Mouse (Mus musculus): Measurements from ENCODE around the gene Itsn2.
"Not testable (repeated sequence)": the region's sequence is repeated elsewhere in the genome, so short reads cannot be mapped to it uniquely, and the experiment has no call there.

Itsn2 gene

GRCm38 (mm10) chr12:4708881-4709604, 116.6 kb downstream of the Itsn2 start:
- DNase-seq (ENCODE audit: extremely low spot score), result no peak

GRCm38 (mm10) chr12:4709926-4710325, 117.5 kb downstream of the Itsn2 start:
- no peak for DNase-seq (ENCODE audit: extremely low spot score)

GRCm38 (mm10) chr12:4713361-4713760, 120.9 kb downstream of the Itsn2 start:
- no peak for DNase-seq (ENCODE audit: extremely low spot score)

GRCm38 (mm10) chr12:4715606-4716005, 123.2 kb downstream of the Itsn2 start:
- DNase-seq (ENCODE audit: extremely low spot score), result no peak

GRCm38 (mm10) chr12:4717417-4717816, 125.0 kb downstream of the Itsn2 start:
- DNase-seq (ENCODE audit: extremely low spot score), result peak; percentile 42

- no peak for DNase-seq (ENCODE audit: extremely low spot score)
Measured at GRCm38 (mm10) chr12:4719066-4719761, 126.8 kb downstream of the Itsn2 start.

GRCm38 (mm10) chr12:4719762-4720754, 127.6 kb downstream of the Itsn2 start:
- no peak for DNase-seq (ENCODE audit: extremely low spot score)

DNA sequence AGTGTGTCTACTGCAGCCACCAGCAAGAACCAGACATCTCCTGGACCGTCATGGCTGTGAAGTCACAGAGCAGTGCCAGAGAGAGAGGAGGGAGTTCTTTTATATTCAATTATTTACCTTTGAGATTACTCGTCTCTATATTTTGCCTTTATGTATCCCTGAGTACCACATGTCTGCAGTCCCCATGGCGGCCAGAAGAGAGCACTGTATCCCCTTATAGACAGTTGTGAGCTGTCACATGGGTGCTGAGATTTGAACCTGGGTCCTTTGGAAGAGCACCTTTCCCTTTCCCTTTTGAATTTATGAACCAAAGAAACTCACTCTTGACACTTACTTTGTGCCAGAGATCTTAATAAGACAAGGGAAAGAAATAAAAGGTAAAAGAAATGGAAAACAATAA, 136.7 kb downstream of the Itsn2 start:
- no peak for DNase-seq (ENCODE audit: extremely low spot score)

DNA sequence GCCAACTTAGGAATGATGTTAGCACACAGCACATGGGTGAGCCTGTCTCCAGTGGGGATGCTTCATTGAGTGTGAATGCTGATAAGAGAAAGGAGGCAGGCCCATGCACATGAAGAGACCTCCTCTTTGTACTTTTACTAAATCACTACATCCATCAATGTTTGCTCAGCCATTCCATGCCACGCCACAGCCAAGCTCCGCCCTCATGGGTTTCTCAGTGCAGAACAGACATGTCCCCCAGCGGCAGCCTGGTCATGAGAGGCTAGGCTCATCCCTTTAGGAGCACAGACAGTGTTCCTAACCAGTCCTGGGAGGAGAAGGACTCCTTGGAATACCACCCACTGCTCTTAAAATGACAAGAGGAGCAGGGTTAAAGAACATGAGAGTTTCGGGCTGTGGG, 139.2 kb downstream of the Itsn2 start:
- no peak for DNase-seq (ENCODE audit: extremely low spot score)

- no peak for DNase-seq (ENCODE audit: extremely low spot score)
Measured at GRCm38 (mm10) chr12:4732332-4732731, 139.9 kb downstream of the Itsn2 start.

GRCm38 (mm10) chr12:4738031-4738576, 145.7 kb downstream of the Itsn2 start, which contains the start of gene Fam228a:
TSS of gene Fam228a (minus strand) at chr12:4738430.
- no peak for DNase-seq (ENCODE audit: extremely low spot score)

GRCm38 (mm10) chr12:4740823-4741222, 148.4 kb downstream of the Itsn2 start:
- DNase-seq (ENCODE audit: extremely low spot score), result no peak

- DNase-seq (ENCODE audit: extremely low spot score), result no peak
Measured at GRCm38 (mm10) chr12:4742183-4742582, 149.7 kb downstream of the Itsn2 start.

DNA sequence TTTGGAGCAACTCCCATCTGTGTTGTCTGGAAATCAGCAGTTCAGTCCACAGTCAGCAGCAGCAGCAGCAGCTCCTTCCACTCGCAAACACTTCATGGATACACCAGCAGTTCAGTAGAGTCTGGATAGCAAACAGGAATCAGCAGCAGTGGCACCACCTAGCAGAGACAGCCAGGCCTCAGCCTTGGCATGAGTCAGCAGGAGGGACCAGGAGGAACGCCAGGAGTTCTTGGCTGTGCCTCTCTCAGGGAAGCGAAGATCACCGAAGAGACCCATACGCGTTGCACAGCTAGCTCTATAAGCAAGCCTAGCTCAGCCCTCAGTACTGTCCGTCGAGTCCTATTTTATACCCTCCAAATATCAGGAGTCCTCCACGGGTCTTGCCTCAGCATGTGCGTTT, 152.0 kb downstream of the Itsn2 start:
- DNase-seq (ENCODE audit: extremely low spot score), result no peak

GRCm38 (mm10) chr12:4754451-4754850, 162.0 kb downstream of the Itsn2 start:
- DNase-seq (ENCODE audit: extremely low spot score), result not testable (repeated sequence)

DNA sequence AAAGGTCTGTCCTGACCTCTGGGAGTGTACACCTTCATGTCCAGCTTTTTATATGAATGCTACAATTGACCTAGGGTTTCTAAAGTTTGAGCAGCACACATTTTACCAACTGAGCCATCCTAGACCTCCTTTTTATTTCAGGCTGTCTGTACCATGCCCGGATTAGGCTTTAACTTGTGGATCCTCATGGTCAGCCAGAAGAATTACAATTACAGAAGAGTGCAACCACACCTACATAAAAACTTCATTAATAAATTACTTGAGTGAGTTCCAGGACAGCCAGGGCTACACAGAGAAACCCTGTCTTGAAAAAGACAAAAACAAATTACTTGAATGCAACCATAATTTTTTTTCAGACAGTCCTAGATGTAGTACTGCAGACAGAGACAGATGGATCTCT, 164.6 kb downstream of the Itsn2 start:
- DNase-seq (ENCODE audit: extremely low spot score), result no peak

Measured in embryo, embryonic 9.5 days (tissue).